Mouse (Mus musculus) retina, adult 2 months (tissue): ENCODE data around the gene Riok2.

Experiments used
- DNase-seq: peaks from one replicate; pipeline ENCODE4 v3.0.0-alpha.2; 2012; ENCODE audit warnings: low read depth, low spot score

The Riok2 gene

DNA sequence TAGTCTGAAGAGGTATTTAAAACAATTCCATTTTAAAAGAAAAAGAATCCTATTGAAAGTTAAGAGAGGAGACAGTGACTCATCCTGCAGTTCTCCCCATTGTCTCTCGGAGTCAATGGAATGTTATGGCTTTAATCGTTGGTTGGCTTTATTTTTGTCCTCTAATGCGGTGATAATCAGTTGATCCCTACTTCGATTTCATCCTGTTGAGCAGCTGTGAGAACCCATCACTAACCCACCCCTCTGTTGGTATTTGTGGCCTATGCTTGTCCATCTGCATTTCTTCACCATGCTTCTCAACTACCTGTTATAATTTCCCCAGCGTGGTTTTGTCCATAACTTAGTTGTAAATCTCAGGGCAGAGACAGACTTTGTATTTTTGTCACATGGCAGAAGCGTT lies 34.0 kb downstream of the Riok2 start:
- no peak for DNase-seq

DNA sequence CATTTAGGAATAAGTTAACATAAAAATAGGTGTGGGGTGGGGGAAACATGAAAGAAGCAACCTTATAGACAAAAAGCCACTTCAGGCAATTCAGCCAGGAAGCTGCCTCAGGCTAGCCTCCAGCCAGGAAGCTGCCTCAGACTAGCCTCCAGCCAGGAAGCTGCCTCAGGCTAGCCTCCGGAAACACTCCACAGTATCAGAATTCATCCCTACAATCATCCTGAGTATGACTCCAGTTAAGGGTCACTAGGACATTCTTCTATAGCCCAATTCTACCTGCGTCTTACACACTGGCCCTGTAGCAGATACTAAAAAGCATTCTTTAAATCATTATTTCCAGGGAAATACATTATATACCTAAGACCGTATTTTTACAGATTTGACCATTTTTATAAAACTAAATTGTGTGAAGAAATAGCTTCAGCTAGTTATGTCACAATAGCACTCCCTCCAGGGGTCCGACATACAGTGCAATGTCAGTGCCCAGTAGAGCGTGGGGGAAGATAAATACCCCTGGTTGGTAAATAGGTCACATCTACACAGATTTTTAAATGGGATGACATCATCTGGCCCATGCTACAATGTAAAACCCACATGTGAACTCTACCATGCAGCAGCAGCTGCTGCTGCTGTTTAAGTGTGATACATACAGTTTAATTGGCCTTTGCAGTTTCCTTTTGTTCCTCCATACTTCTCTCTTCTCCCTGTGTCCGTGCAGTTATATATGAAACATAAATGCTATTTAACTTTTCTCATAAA lies 34.8 kb downstream of the Riok2 start:
- DNase-seq: no peak

DNA sequence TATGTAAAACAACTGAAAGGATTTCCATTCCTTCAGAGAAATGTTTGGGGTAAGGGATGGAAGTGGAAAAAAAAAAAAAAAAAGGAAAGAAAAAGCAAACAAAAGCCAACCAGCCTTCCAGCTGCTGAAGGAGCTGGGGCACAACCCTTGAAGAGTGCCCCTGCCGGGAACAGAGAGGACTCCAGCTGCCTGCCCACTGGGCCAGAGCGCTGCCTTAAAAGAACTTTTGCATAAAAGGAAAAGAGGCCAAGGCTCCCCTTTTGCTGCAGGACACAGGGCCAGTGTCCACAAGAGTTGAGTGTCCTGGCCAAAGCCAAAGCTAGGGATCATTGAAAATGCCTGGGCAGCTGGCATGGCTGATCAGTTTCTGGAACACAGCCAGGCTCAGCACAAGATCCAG lies 35.5 kb downstream of the Riok2 start:
- no peak for DNase-seq

DNA sequence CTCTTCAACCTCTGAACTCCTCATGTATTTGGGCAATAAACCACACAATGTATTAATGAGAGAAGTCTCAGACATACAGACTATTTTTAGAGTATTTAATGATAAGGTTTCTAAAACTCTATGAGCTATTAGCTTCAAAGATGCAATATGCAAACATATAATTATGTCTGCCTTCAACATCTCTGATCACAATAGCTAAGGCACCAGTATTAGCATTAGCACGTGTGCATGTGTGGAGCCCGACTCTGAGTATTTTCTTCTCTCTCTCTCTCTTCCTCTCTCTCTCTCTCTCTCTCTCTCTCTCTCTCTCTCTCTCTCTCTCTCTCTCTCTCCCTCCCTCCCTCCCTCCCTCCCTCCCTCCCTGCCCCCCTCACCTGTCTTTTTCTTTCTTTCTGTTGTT lies 37.3 kb downstream of the Riok2 start:
- DNase-seq: no peak

DNA sequence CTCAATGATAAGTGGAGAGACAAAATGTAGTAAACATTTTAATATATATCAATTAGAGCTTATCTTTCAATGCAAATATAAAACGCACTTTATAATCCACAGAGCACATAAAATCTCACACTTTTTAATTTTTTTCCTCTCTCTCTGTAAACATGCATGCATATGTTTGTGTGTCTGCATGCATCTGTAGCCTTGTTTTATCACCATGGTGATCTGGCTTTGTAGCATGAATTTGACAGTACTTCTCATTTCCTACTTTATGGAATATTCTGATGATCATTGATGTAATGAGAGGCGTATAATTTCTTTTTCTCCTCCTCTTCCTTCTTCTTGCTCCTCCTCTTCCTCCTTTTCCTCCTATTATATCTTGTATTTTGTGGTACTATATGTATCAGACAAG lies 38.1 kb downstream of the Riok2 start:
- no peak for DNase-seq

DNA sequence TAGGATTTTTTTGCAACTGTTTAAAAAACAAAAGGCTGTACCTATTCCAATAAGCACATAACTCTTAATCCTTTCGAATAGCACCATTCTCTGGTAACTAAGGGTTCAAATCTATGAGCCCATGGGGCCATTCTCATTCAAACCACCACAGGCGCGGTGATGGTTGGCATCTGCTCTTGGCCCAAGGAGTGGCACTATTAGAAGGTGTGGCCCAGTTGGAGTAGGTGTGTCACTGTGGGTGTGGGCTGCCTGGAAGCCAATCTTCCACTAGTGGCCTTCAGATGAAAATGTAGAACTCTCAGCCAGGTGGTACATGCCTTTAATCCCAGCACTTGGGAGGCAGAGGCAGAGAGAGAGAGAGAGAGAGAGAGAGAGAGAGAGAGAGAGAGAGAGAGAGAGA lies 40.1 kb downstream of the Riok2 start:
- no peak for DNase-seq

DNA sequence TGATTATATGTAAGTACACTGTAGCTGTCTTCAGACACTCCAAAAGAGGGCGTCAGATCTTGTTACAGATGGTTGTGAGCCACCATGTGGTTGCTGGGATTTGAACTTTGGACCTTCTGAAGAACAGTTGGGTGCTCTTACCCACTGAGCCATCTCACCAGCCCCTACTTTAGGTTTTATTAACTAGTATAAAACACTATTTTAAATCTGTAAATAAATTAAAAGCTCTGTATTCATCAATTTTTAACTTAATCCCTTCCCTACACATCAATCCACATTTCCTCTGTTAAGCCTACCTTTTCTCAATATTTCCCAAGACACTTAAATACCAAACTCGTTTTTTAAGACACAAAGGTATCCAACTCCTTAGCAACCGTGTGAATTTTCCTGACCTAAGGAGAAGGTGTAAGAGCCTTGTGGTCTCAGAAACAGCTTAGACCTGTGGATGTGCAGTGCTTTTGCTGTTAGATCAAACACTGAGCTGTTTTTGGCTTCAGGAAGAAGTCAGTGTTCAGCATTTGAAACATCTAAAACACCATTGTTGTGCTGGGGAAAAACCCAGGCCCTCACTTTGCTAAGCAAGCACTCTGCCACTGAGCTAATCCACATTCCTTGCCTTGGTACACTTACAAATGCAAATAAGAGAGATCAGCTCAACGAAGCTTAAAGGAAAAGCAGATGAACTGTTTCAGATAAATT lies 50.6 kb downstream of the Riok2 start:
- DNase-seq: no peak

DNA sequence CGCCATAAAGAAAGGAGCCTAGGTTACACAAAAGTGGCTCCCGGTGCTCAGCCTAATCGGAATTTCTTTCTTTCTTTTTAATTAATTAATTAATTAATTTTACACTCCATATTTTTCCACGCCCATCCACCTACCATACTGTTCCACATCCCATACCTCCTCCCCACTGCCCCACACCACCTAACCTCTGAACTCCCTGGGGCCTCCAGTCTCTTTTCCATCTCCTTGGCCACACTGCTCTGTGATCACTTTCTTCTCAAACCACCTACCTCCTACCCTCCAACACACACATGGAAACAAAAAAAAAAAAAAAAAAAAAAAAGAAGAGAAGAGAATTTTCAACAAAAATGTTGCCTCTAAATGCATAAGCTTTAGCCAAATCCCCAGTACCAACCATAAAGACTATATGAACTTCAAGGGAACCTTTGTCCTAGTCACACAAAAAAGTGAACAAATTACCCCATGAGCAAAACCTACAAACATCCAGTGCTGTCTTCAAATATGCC lies 51.3 kb downstream of the Riok2 start:
- DNase-seq: no peak

DNA sequence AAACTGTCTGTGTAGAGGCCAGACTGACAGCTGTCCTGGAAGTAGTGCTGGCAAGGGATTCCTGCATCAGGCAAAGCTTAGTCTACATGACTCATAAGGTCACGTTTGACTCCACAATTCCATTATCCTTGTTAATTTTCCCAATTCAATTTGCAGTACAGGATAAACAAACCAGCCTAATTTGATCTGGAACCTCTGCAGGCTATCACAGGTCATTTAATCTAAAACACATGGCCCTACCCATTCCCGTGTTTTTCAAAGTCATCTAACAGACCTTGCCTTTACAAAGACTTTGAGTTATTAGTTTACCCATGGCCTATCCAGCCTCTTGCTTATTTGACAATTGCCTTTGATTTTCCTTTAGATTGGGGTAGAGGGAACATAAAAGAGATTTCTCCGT lies 51.8 kb downstream of the Riok2 start:
- no peak for DNase-seq

DNA sequence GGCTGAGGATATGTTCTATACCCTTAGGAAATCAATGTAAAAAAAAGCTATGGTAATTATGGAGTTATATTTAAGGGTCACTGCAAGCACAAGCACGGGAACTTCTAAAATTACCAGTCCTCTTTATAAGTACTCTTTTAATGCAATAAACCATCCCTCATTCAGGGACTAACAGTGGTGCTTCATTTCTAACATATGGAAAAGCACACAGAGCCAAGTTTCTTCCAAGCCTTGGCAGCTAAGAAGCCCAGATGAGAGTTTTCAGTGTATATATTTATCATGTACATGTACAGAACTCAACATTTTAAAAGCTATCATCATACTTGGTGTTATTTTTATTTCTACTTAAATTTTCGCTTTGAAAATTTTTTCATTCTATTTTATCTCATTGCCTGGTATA lies 54.8 kb downstream of the Riok2 start:
- no peak for DNase-seq

DNA sequence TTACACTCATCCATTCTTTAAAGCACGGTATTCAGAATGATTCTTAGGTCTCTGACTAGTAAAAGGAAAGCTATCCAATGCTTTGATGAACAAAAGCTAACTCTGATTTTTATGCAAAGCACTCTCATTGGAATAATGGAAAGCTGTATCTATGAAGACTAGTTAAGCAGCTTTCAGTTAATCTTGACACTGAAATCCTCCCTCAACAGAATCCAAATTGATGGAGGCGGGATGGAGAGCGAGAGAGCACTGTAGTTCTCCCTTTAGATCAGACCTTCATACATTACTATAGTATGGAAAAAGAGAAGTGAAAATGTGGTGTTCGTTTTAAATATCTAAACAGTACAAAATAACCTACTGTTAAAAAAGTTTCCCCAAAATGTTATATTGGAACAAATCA lies 59.6 kb downstream of the Riok2 start:
- no peak for DNase-seq

DNA sequence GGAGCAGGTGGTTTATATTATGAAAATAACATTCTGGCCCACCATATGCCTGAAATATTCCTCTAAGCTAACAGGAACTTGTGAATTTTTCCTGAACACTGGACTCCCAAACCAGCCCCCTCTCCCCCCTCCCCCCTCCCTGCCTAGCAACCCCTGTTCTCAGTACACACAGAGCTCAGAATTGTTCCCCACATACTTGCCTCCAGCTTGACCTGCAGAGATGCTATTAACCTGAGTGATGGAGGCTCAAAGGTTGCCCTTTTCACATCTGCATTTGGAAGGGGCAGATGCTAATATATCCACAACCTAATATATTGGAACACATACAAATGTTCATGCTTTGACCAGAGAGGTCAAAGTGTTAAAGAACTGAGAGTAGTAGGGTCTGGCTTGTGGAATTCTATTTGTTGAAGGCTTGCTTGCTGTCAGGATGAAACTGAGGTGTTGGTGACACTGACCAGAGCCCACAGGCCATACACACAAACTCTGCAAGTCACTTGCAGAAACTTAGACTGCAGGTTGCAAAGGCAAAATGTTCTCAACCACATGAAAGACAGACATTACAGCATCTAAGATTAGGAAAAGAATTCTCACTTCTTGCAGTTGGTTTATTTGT lies 64.6 kb downstream of the Riok2 start:
- no peak for DNase-seq

DNA sequence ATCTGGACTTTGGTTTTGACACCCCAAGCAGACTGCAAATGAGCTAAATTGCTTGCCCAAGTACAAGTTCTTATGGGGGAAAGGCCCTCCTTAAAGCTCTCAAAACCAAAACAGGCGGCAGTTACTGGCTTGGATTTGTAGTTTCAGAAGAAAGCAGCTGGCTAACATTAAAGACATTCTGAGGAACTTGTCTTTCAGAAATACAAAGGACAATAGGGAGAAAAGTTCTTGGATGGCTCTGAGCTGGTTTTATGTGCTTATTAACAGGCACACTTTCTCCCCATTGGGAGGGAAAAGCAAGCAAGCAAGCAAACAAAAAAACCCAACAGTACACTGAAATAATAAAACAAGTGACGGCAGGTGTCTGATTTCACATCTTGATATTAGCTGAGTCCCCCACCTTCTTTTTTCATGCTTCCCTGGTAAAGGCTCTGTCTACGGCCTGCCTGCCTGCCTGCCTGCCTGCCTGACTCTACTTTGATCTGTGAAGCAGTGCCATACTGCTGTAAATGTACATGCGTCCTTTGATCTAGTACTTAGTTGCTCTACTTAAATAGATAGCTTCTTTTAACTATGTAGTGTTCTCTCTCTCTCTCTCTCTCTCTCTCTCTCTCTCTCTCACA lies 67.9 kb downstream of the Riok2 start:
- no peak for DNase-seq

DNA sequence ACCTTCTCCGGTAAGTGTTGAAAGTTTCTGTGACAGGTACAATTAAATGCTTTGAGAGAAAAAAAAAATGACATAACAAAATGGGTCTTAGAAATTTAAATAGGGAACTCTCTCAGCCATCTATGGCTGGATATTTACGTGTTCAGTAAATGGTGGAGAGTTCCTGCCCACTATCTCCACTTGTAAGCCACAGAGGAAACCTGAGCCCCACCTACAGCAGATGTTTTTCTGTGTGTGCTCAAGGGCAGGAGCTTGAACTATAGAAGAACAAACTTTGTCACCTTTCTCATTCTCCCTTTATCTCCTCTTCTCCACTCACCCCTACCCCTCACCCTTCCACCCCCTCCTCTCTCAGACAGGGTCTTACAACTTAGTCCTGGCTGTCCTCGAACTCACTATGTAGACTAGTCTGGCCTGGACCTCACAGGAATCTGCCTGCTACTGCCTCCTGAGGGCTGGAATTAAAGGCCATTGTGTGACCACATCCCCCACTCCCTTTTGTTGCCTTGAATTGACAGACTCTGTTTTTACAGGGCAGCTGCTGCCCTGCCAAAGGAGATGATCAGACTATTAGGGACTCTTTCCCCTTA lies 70.3 kb downstream of the Riok2 start:
- DNase-seq: no peak
